Mouse (Mus musculus) cerebellum, adult 9-10 months (tissue): ENCODE measurements around the gene Rtkn.
A peak's percentile ranks its signal among the peaks of the same experiment; 100 is the strongest.

ENCODE experiments used
- DNase-seq: peaks from one replicate; pipeline ENCODE4 v3.0.0; 2022

Gene Rtkn

GRCm38 (mm10) chr6:83117165-83117438 lies 18.2 kb upstream of the Rtkn start:
- DNase-seq = no peak

GRCm38 (mm10) chr6:83117616-83118015 lies 17.6 kb upstream of the Rtkn start:
- peak; percentile 33 for DNase-seq

GRCm38 (mm10) chr6:83118369-83118768 lies 16.9 kb upstream of the Rtkn start:
- peak; percentile 36 for DNase-seq

GRCm38 (mm10) chr6:83118825-83119733 lies 16.2 kb upstream of the Rtkn start:
- peak; percentile 9 for DNase-seq

GRCm38 (mm10) chr6:83119734-83120051 lies 15.6 kb upstream of the Rtkn start:
- peak; percentile 66 for DNase-seq

- peak; percentile 99 for DNase-seq
Observed at GRCm38 (mm10) chr6:83120930-83121862, 14.1 kb upstream of the Rtkn start, which contains the start of gene Wbp1. TSS of gene Wbp1 (minus strand) at chr6:83121559.

- DNase-seq = no peak
Observed at GRCm38 (mm10) chr6:83121863-83122710, 13.2 kb upstream of the Rtkn start.

GRCm38 (mm10) chr6:83122961-83123360 lies 12.3 kb upstream of the Rtkn start:
- peak; percentile 49 for DNase-seq

- DNase-seq = peak; percentile 90
Observed at GRCm38 (mm10) chr6:83124851-83125312, 10.4 kb upstream of the Rtkn start.

GRCm38 (mm10) chr6:83125331-83125730 lies 9.9 kb upstream of the Rtkn start, which contains the start of gene Ino80b:
TSS of gene Ino80b (minus strand) at chr6:83125431.
- no peak for DNase-seq

- no peak for DNase-seq
Observed at GRCm38 (mm10) chr6:83127419-83127818, 7.8 kb upstream of the Rtkn start.

GRCm38 (mm10) chr6:83131469-83132034 lies 3.7 kb upstream of the Rtkn start:
- no peak for DNase-seq

- DNase-seq = no peak
Observed at GRCm38 (mm10) chr6:83132176-83132919, 2.9 kb upstream of the Rtkn start.

GRCm38 (mm10) chr6:83134226-83134625 lies 1.0 kb upstream of the Rtkn start:
- no peak for DNase-seq

GRCm38 (mm10) chr6:83135571-83136161 lies 403 bp downstream of the Rtkn start:
- no peak for DNase-seq

GRCm38 (mm10) chr6:83136291-83136880 lies 1.1 kb downstream of the Rtkn start:
- DNase-seq = no peak

GRCm38 (mm10) chr6:83136881-83137575 lies 1.8 kb downstream of the Rtkn start:
- DNase-seq = no peak

GRCm38 (mm10) chr6:83137576-83137950 lies 2.3 kb downstream of the Rtkn start:
- no peak for DNase-seq

- DNase-seq = no peak
Observed at GRCm38 (mm10) chr6:83138056-83138455, 2.8 kb downstream of the Rtkn start.

- DNase-seq = no peak
Observed at GRCm38 (mm10) chr6:83140044-83140443, 4.8 kb downstream of the Rtkn start.
